Mouse (Mus musculus) heart, embryonic 16.5 days (tissue): ENCODE data around the gene Fars2. TPM values are rescaled to one million over a fixed set of nuclear protein-coding genes. Genes with fewer than 3 reads are reported as not detected.

Experiments
- ATAC-seq: fragments of 200-750 bp; cut with Nextera tagmentation; replicated peaks from 2 replicates; pipeline ENCODE4 v1.8.0; 2017; ENCODE audit warnings: moderate number of reproducible peaks; ENCODE audit not compliant: insufficient read depth, low FRiP score; ENCODE audit errors: extremely low read depth
- H3K27ac ChIP-seq: fragments of 300-500 bp; sonication (generic); 2 replicates; pipeline ENCODE4 v1.5.1; 2014; ENCODE audit warnings: mild to moderate bottlenecking, low read length, control low read depth, moderate library complexity
- H3K27me3 ChIP-seq: fragments of 300-500 bp; sonication (generic); 2 replicates; pipeline ENCODE4 v1.6.1; 2014; ENCODE audit warnings: low read length, mixed read lengths; ENCODE audit not compliant: control insufficient read depth, insufficient read depth
- H3K36me3 ChIP-seq: fragments of 300-500 bp; sonication (generic); 2 replicates; pipeline ENCODE4 v1.6.1; 2014; ENCODE audit not compliant: control insufficient read depth, insufficient read depth
- H3K4me1 ChIP-seq: fragments of 300-500 bp; sonication (generic); 2 replicates; pipeline ENCODE4 v1.6.1; 2014; ENCODE audit warnings: low read length, mixed read lengths; ENCODE audit not compliant: control insufficient read depth, insufficient read depth
- H3K4me2 ChIP-seq: fragments of 300-500 bp; sonication (generic); 2 replicates; pipeline ENCODE4 v1.6.1; 2014; ENCODE audit warnings: low read depth, mild to moderate bottlenecking, control low read depth, low read length
- H3K4me3 ChIP-seq: fragments of 300-500 bp; sonication (generic); 2 replicates; pipeline ENCODE4 v1.5.1; 2014; ENCODE audit warnings: mild to moderate bottlenecking, control low read depth, low read length
- H3K9ac ChIP-seq: fragments of 300-500 bp; sonication (generic); 2 replicates; pipeline ENCODE4 v1.6.1; 2014; ENCODE audit warnings: low read length, control low read depth
- H3K9me3 ChIP-seq: fragments of 300-500 bp; sonication (generic); replicated peaks from 2 replicates; pipeline ENCODE4 v1.6.1; 2016; ENCODE audit warnings: low read length; ENCODE audit not compliant: control insufficient read depth
- WGBS: fragments of 180-500 bp; shearing (Covaris S2); extraction: QIAGEN DNeasy Blood & Tissue Kit; methylation state at CpG from one replicate; pipeline ENCODE4 v1.1.7; 2014; 5-methylcytosine and 5-hydroxymethylcytosine counted together
- polyA plus RNA-seq: library from polyadenylated mRNA; unstranded; fragments of >200 nt; fragmentation: Nextera tagmentation; extraction: Ambion mirVana; gene quantifications from 2 replicates; pipeline ENCODE4 v1.2.1, GENCODE M21; 2015

Fars2 gene
- polyA plus RNA-seq, 1 experiment from 2014 or later: 71.5 TPM

DNA sequence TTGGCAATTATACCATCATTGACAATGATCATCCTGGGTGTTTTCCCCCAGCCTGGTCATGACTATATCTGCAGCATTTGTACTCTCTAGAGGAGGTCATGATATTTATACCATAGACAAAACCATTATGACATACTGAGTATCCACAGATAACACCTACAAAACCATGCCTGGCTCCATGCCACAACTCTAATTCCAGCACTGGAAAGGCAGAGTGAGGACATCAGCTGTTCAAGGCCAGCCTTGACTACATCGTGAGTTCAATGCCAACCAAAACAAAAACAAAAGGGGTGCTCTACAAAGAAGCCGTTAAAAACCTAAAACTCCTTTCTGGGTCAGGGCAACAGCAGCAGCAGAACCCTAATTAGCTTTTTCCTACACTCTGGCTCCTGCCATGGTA is 392.9 kb downstream of the Fars2 start:
- WGBS: 57% methylated on average over 2 of the region's 2 CpGs
- Histone ChIP-seq H3K36me3 (no peaks in the 10 kb centered on the region), H3K9ac (no peak overlapping the region), H3K4me2 (no peak overlapping the region), H3K4me1 (peaks cover 6% of the 10 kb centered on the region; the same call in 1 of the 2 replicates), H3K4me3 (no peak overlapping the region), H3K27me3 (no peaks in the 10 kb centered on the region), H3K9me3 (no peaks in the 10 kb centered on the region), H3K27ac (no peak overlapping the region)
- no peak for ATAC-seq

DNA sequence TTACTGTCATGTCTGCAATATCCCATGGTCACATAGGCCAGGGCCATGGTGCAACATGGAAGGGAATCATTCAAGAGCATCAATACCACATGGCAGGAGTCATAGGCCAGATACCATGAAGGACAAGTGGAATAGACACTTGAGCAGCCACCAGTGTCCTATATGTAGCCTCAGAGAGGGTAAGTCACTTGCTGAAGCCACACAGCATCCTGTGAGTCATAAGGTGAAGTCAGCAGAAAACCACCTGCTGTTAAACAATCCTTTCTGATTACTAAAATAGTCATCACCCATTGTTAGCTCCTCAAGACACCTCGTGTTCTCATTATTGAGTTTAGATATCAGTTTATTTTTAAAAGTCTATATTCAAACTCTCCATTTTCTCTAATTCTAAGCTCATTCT is 395.9 kb downstream of the Fars2 start:
- H3K27ac ChIP-seq: no peak overlapping the region
- no peaks in the 10 kb centered on the region for H3K4me1 ChIP-seq
- H3K9ac ChIP-seq: no peak overlapping the region
- H3K4me2 ChIP-seq: no peak overlapping the region
- no peaks in the 10 kb centered on the region for H3K36me3 ChIP-seq
- no peak overlapping the region for H3K4me3 ChIP-seq
- WGBS: 70% methylated on average over 1 of the region's 1 CpGs
- ATAC-seq: no peak
- H3K9me3 ChIP-seq: no peaks in the 10 kb centered on the region
- H3K27me3 ChIP-seq: no peaks in the 10 kb centered on the region

DNA sequence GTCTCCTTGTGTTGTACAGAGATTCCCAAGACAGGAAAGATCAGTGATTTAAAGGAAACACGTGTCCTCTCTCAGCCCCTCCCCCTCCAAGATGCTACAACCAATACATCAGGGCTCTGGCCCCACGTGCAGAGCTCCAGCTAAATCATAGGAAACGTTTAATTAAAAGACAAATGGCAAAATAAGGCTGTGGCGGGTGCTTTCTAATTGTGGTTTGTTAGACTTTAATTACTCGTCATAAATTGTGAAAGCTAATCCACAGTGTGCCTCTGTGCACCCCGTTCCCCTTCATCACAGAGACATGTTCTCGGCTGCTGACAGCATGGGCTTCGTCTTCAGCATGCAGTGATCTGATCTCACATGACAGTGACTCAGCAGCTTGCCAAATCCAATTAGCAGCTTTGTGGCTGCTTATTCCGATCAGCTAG is 400.9 kb downstream of the Fars2 start:
- no peak overlapping the region for H3K4me2 ChIP-seq
- no peak overlapping the region for H3K9ac ChIP-seq
- WGBS: 60% methylated on average over 9 of the region's 9 CpGs
- peaks cover 4% of the 10 kb centered on the region for H3K4me1 ChIP-seq
- H3K9me3 ChIP-seq: no peaks in the 10 kb centered on the region
- no peaks in the 10 kb centered on the region for H3K36me3 ChIP-seq
- H3K4me3 ChIP-seq: no peak overlapping the region
- no peak for ATAC-seq
- no peak overlapping the region for H3K27ac ChIP-seq
- no peaks in the 10 kb centered on the region for H3K27me3 ChIP-seq

GRCm38 (mm10) chr13:36527761-36528160 is 410.5 kb downstream of the Fars2 start:
- Histone ChIP-seq H3K27me3 (no peaks in the 10 kb centered on the region), H3K4me3 (no peak overlapping the region), H3K9me3 (no peaks in the 10 kb centered on the region), H3K4me2 (no peak overlapping the region), H3K9ac (no peak overlapping the region), H3K36me3 (no peaks in the 10 kb centered on the region), H3K4me1 (peaks cover 15% of the 10 kb centered on the region), H3K27ac (no peak overlapping the region)
- ATAC-seq: no peak
- WGBS: 90% methylated on average over 4 of the region's 4 CpGs

GRCm38 (mm10) chr13:36528223-36528895 is 411.1 kb downstream of the Fars2 start:
- ATAC-seq: no peak; the same call in 1 of the 2 replicates
- no peaks in the 10 kb centered on the region for H3K36me3 ChIP-seq
- no peaks in the 10 kb centered on the region for H3K27me3 ChIP-seq
- no peak overlapping the region for H3K27ac ChIP-seq
- no peak overlapping the region for H3K4me3 ChIP-seq
- no peak overlapping the region for H3K9ac ChIP-seq
- no peaks in the 10 kb centered on the region for H3K9me3 ChIP-seq
- peaks cover 15% of the 10 kb centered on the region for H3K4me1 ChIP-seq
- H3K4me2 ChIP-seq: no peak overlapping the region
- WGBS: 38% methylated on average over 8 of the region's 8 CpGs

DNA sequence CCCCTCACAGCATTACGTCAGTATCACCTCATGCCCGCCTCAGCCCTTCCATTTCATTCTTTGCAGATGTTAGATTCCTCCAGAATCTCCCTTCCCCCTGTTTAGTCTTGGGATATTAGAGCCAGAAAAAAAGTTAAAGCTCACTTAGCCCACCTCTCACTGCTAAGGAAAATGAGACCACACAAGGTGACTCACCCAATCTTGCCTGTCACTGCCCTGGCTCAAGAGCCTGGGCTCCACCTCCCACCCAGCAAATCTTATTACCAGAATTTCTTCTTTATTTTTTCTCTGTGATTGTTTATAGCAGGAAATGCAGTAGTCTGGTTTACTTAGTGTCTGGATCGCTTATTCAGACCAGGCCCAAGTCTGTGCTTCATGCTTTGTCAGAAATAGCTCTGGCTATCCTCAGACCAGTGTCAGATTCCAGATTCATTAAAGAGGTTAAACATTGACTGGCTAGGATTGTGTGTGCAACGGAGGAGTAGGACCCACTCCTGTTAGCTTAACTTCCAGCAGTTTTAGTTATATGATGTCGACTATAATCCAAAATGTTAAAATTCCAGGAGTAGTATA is 412.3 kb downstream of the Fars2 start:
- no peak for ATAC-seq
- WGBS: 74% methylated on average over 5 of the region's 5 CpGs

GRCm38 (mm10) chr13:36530852-36531251 is 413.6 kb downstream of the Fars2 start:
- Histone ChIP-seq H3K9me3 (no peaks in the 10 kb centered on the region), H3K27me3 (no peaks in the 10 kb centered on the region), H3K4me3 (no peak overlapping the region), H3K4me2 (no peak overlapping the region), H3K27ac (no peak overlapping the region), H3K36me3 (no peaks in the 10 kb centered on the region), H3K9ac (no peak overlapping the region), H3K4me1 (peaks cover 15% of the 10 kb centered on the region)
- WGBS: 90% methylated on average over 1 of the region's 1 CpGs
- ATAC-seq: no peak

More for the DNA sequence above, 412.3 kb downstream of the Fars2 start:
- Histone ChIP-seq H3K4me1 (peaks cover 15% of the 10 kb centered on the region), H3K9ac (no peak overlapping the region), H3K27ac (no peak overlapping the region), H3K36me3 (no peaks in the 10 kb centered on the region), H3K27me3 (no peaks in the 10 kb centered on the region), H3K4me3 (no peak overlapping the region), H3K9me3 (no peaks in the 10 kb centered on the region), H3K4me2 (no peak overlapping the region)

GRCm38 (mm10) chr13:36531893-36532292 is 414.7 kb downstream of the Fars2 start:
- no peaks in the 10 kb centered on the region for H3K36me3 ChIP-seq
- no peak overlapping the region for H3K9ac ChIP-seq
- no peak overlapping the region for H3K4me3 ChIP-seq
- H3K4me1 ChIP-seq: peaks cover 15% of the 10 kb centered on the region
- H3K9me3 ChIP-seq: no peaks in the 10 kb centered on the region
- 39% methylated on average over 3 of the region's 3 CpGs for WGBS
- no peak overlapping the region for H3K4me2 ChIP-seq
- 0 out of 2 replicates have a peak, but pooled peaks have one; percentile 56 for ATAC-seq
- no peak overlapping the region for H3K27ac ChIP-seq
- H3K27me3 ChIP-seq: no peaks in the 10 kb centered on the region

- 91% methylated on average over 5 of the region's 5 CpGs for WGBS
- Histone ChIP-seq H3K27ac (no peak overlapping the region), H3K4me3 (no peak overlapping the region), H3K27me3 (no peaks in the 10 kb centered on the region), H3K36me3 (no peaks in the 10 kb centered on the region), H3K4me2 (no peak overlapping the region), H3K9ac (no peak overlapping the region), H3K9me3 (no peaks in the 10 kb centered on the region), H3K4me1 (peaks cover 15% of the 10 kb centered on the region)
- ATAC-seq: no peak
These were observed 415.9 kb downstream of the Fars2 start for GRCm38 (mm10) chr13:36533071-36533470.
